Comparison of ENCODE assay signal across 20 mouse cellular contexts in genomic region chr1:36461829-36462228, GRCm38 (mm10). TPM values are rescaled to one million over a fixed set of nuclear protein-coding genes. Genes with fewer than 3 reads are reported as not detected.
A peak's percentile ranks its signal among the peaks of the same experiment; 100 is the strongest.
DNase-seq lines count a peak whose midpoint lies in the region; ATAC-seq and TF ChIP-seq lines count a peak whose summit lies in the region.
"Had no signal": no experiment of that assay in that cellular context is flagged by ENCODE, and none has a peak within 500 bp of the region (broad histone marks: within the 10 kb centered on the region; RNA-seq: fewer than 3 reads in every experiment).

No protein-coding gene starts in this region.

- no peak; the same call in 1 of the 2 replicates for TF ChIP-seq POLR2A in spleen, adult 2 months (IDR thresholded peaks at IDR 0.05; ENCODE audit: low read depth, low read length)
- no peak for TF ChIP-seq POLR2A in bone marrow, adult 2 months (IDR thresholded peaks at IDR 0.05; ENCODE audit: borderline replicate concordance, control insufficient read depth, low read depth, low read length)

- peak in 1 of 2 experiments; percentile 14 for DNase-seq in spleen, adult 2 months (ENCODE audit: low read depth in 1 of 2, low spot score in 2 of 2)
- no peak for DNase-seq in spleen, adult 12 weeks (ENCODE audit: low spot score)
- DNase-seq in thymus, postnatal 4 days: peak; percentile 28
- DNase-seq in kidney, adult 18-20 months: no peak
- DNase-seq in layer of hippocampus, adult 9-11 months: no peak
- DNase-seq: cerebellum, adult 9-10 months; forebrain, postnatal 0 days; heart, adult 18-20 months; heart, postnatal 10 days; kidney, adult 2 months; liver; lung, adult 18-20 months; lung, postnatal 36 days; midbrain, embryonic 14.5 days had no signal

- H3K27me3 ChIP-seq in spleen, adult 2 months (ENCODE audit: control insufficient read depth, insufficient read depth, low read length): no peaks in the 10 kb centered on the region
- no peaks in the 10 kb centered on the region for H3K27me3 ChIP-seq in hindbrain, embryonic 12.5 days
- H3K27me3 ChIP-seq: embryonic facial prominence, embryonic 13.5 days; hindbrain, embryonic 15.5 days; Patski had no signal

- H3K27ac ChIP-seq in spleen, adult 2 months (ENCODE audit: insufficient read depth, low read length): peak overlapping the region; percentile 63
- H3K27ac ChIP-seq in bone marrow, adult 2 months (ENCODE audit: control insufficient read depth, insufficient read depth, low read depth, low read length, poor library complexity): peak overlapping the region; percentile 21; the same call in 1 of the 2 replicates
- H3K27ac ChIP-seq in hindbrain, embryonic 12.5 days: no peak overlapping the region
- H3K27ac ChIP-seq: embryonic facial prominence, embryonic 13.5 days; hindbrain, embryonic 15.5 days had no signal

- TF ChIP-seq CTCF in spleen, adult 2 months (IDR thresholded peaks at IDR 0.05; ENCODE audit: extremely low read depth, insufficient read depth, insufficient read length, insufficient replicate concordance): no peak
- TF ChIP-seq CTCF in bone marrow, adult 2 months (IDR thresholded peaks at IDR 0.05; ENCODE audit: control insufficient read depth, insufficient read depth, low read length): no peak

- peaks cover 8% of the 10 kb centered on the region; the same call in 1 of the 2 replicates for H3K4me1 ChIP-seq in spleen, adult 2 months (ENCODE audit: control insufficient read depth, insufficient read depth, insufficient read length)
- peaks cover 3% of the 10 kb centered on the region; the same call in 1 of the 2 replicates for H3K4me1 ChIP-seq in bone marrow, adult 2 months (ENCODE audit: control insufficient read depth, insufficient read depth, low read length)
- H3K4me1 ChIP-seq in hindbrain, embryonic 12.5 days: no peaks in the 10 kb centered on the region
- H3K4me1 ChIP-seq: embryonic facial prominence, embryonic 13.5 days; hindbrain, embryonic 15.5 days had no signal

- no peak overlapping the region for H3K4me2 ChIP-seq in hindbrain, embryonic 12.5 days (replicated peaks)
- H3K4me2 ChIP-seq: embryonic facial prominence, embryonic 13.5 days; hindbrain, embryonic 15.5 days had no signal

- H3K4me3 ChIP-seq in spleen, adult 2 months (ENCODE audit: extremely low read depth, insufficient read depth, insufficient read length): peak overlapping the region; percentile 49
- H3K4me3 ChIP-seq in bone marrow, adult 2 months (replicated peaks; ENCODE audit: control insufficient read depth, low read depth, low read length): peak overlapping the region; percentile 35
- no peak overlapping the region for H3K4me3 ChIP-seq in hindbrain, embryonic 12.5 days
- H3K4me3 ChIP-seq: embryonic facial prominence, embryonic 13.5 days; hindbrain, embryonic 15.5 days had no signal

- H3K9ac ChIP-seq in hindbrain, embryonic 12.5 days: no peak overlapping the region
- H3K9ac ChIP-seq: embryonic facial prominence, embryonic 13.5 days; forebrain, postnatal 0 days; hindbrain, embryonic 15.5 days had no signal

- WGBS in spleen, adult 2 months: 4% methylated on average over 2 of the region's 2 CpGs
- 3% methylated on average over 2 of the region's 2 CpGs for WGBS in bone marrow, adult 2 months
- 47% methylated on average over 2 of the region's 2 CpGs for WGBS in hindbrain, embryonic 12.5 days

- ATAC-seq in megakaryocyte progenitor cell, adult 5-6 weeks (replicated peaks; ENCODE audit: poor library complexity): peak; percentile 84
- no peak for ATAC-seq in hindbrain, embryonic 12.5 days (ENCODE audit: low FRiP score)
- ATAC-seq: forebrain, postnatal 0 days; Patski had no signal

- H3K9me3 ChIP-seq in hindbrain, embryonic 12.5 days (replicated peaks): no peaks in the 10 kb centered on the region
- H3K9me3 ChIP-seq: embryonic facial prominence, embryonic 13.5 days; hindbrain, embryonic 15.5 days had no signal

- no peaks in the 10 kb centered on the region for H3K36me3 ChIP-seq in spleen, adult 2 months (ENCODE audit: control insufficient read depth, insufficient read depth, low read length)
- no peaks in the 10 kb centered on the region for H3K36me3 ChIP-seq in hindbrain, embryonic 12.5 days
- H3K36me3 ChIP-seq: embryonic facial prominence, embryonic 13.5 days; hindbrain, embryonic 15.5 days had no signal

RNA-seq across cellular contexts. Expression of gene Cnnm4, which starts 9.6 kb away (rescaled TPM):
- 5.6 and 5.7 TPM in 2 replicates for polyA plus RNA-seq in spleen, adult 2 months (2012; rRNA removed)
- polyA plus RNA-seq in bone marrow, adult 2 months (2011; ENCODE audit: insufficient read depth, insufficient read length, low replicate concordance, missing spikeins): 2.3 and 4.2 TPM in 2 replicates
- total RNA-seq in megakaryocyte progenitor cell, adult 5-6 weeks (2015): 10.0 and 12.1 TPM in 2 replicates
- 7.0 and 8.4 TPM in 2 replicates for total RNA-seq in megakaryocyte progenitor cell, adult 5-6 weeks (2017)
- polyA plus RNA-seq in hindbrain, embryonic 12.5 days (2016; fragmentation: Nextera tagmentation; extraction: Ambion mirVana): 11.3 and 11.5 TPM in 2 replicates

RNA-seq across cellular contexts. Expression of gene Lman2l, which starts 16.8 kb away (rescaled TPM):
- 8.9 and 11.6 TPM in 2 replicates for polyA plus RNA-seq in spleen, adult 2 months (2012; rRNA removed)
- 13.4 and 34.0 TPM in 2 replicates for polyA plus RNA-seq in bone marrow, adult 2 months (2011; ENCODE audit: insufficient read depth, insufficient read length, low replicate concordance, missing spikeins)
- total RNA-seq in megakaryocyte progenitor cell, adult 5-6 weeks (2015): 17.0 and 23.0 TPM in 2 replicates
- 6.5 and 7.1 TPM in 2 replicates for total RNA-seq in megakaryocyte progenitor cell, adult 5-6 weeks (2017)
- polyA plus RNA-seq in hindbrain, embryonic 12.5 days (2016; fragmentation: Nextera tagmentation; extraction: Ambion mirVana): 74.3 and 76.7 TPM in 2 replicates

RNA-seq across cellular contexts. Expression of gene Cnnm3, which starts 49.8 kb away (rescaled TPM):
- 18.4 and 24.1 TPM in 2 replicates for polyA plus RNA-seq in spleen, adult 2 months (2012; rRNA removed)
- polyA plus RNA-seq in bone marrow, adult 2 months (2011; ENCODE audit: insufficient read depth, insufficient read length, low replicate concordance, missing spikeins): 3.9 and 10.9 TPM in 2 replicates
- 13.0 and 15.2 TPM in 2 replicates for total RNA-seq in megakaryocyte progenitor cell, adult 5-6 weeks (2015)
- total RNA-seq in megakaryocyte progenitor cell, adult 5-6 weeks (2017): 8.0 and 13.0 TPM in 2 replicates
- 4.5 and 4.6 TPM in 2 replicates for polyA plus RNA-seq in hindbrain, embryonic 12.5 days (2016; fragmentation: Nextera tagmentation; extraction: Ambion mirVana)
